Mouse (Mus musculus) lung, adult 2 months (tissue): ENCODE measurements around the gene Chad. TPM values are rescaled to one million over a fixed set of nuclear protein-coding genes. Genes with fewer than 3 reads are reported as not detected.

Experiments used
- DNase-seq: peaks from one replicate; pipeline ENCODE4 v3.0.0; 2022
- H3K4me1 ChIP-seq: fragments of 200-500 bp; 2 replicates; pipeline ENCODE4 v1.6.1; 2011; ENCODE audit warnings: low read length; ENCODE audit not compliant: control insufficient read depth, insufficient read depth
- H3K4me3 ChIP-seq: fragments of 200-500 bp; replicated peaks from 2 replicates; pipeline ENCODE3; 2011; ENCODE audit warnings: low read depth, mild to moderate bottlenecking, control low read depth, low read length; ENCODE audit errors: extremely low read depth
- CTCF ChIP-seq: fragments of 200-500 bp; IDR thresholded peaks from 2 replicates; pipeline ENCODE4 v1.5.1; 2011; ENCODE audit warnings: mild to moderate bottlenecking, low read length, control low read depth; ENCODE audit not compliant: insufficient read depth
- POLR2A ChIP-seq: fragments of 200-500 bp; IDR thresholded peaks from 2 replicates; pipeline ENCODE4 v1.6.1; 2011; ENCODE audit warnings: low read depth, mild to moderate bottlenecking, control low read depth, low read length, borderline replicate concordance; ENCODE audit errors: extremely low read depth
- WGBS: fragments of 180-500 bp; shearing (Covaris S2); methylation state at CpG from one replicate; pipeline ENCODE4 v1.1.7; 2018; 5-methylcytosine and 5-hydroxymethylcytosine counted together
- polyA plus RNA-seq: library from polyadenylated mRNA; depleted of rRNA; stranded (reverse); fragments of >200 nt; gene quantifications from 2 replicates; pipeline ENCODE4 v1.2.3, GENCODE M21; 2012

The Chad gene
- polyA plus RNA-seq, 1 experiment: 38.8 TPM

GRCm38 (mm10) chr11:94563383-94563782 is 1.5 kb upstream of the Chad start:
- 95% methylated on average over 5 of the region's 5 CpGs for WGBS

GRCm38 (mm10) chr11:94563821-94564220 is 1.0 kb upstream of the Chad start:
- DNase-seq: no peak
- no peak for TF ChIP-seq CTCF
- no peak for TF ChIP-seq POLR2A
- 63% methylated on average over 5 of the region's 5 CpGs for WGBS
- Histone ChIP-seq H3K4me1 (peaks cover 5% of the 10 kb centered on the region; the same call in 1 of the 2 replicates), H3K4me3 (no peak overlapping the region)

More at GRCm38 (mm10) chr11:94563383-94563782, 1.5 kb upstream of the Chad start:
- H3K4me1 ChIP-seq: peaks cover 5% of the 10 kb centered on the region; the same call in 1 of the 2 replicates
- no peak overlapping the region for H3K4me3 ChIP-seq
- TF ChIP-seq POLR2A (no peak), CTCF (no peak)
- no peak for DNase-seq

- TF ChIP-seq CTCF: peak; percentile 40; the same call in 1 of the 2 replicates
- no peak for TF ChIP-seq POLR2A
- peak; percentile 47 for DNase-seq
- WGBS: 37% methylated on average over 16 of the region's 16 CpGs
- peaks cover 5% of the 10 kb centered on the region; the same call in 1 of the 2 replicates for H3K4me1 ChIP-seq
- peak overlapping the region; percentile 25 for H3K4me3 ChIP-seq
Measured at GRCm38 (mm10) chr11:94565151-94565479, 268 bp downstream of the Chad start.

GRCm38 (mm10) chr11:94566534-94566933 is 1.7 kb downstream of the Chad start:
- 59% methylated on average over 6 of the region's 6 CpGs for WGBS

GRCm38 (mm10) chr11:94567326-94567725 is 2.5 kb downstream of the Chad start:
- TF ChIP-seq CTCF (no peak), POLR2A (no peak)
- DNase-seq: no peak
- 78% methylated on average over 7 of the region's 7 CpGs for WGBS

More at GRCm38 (mm10) chr11:94566534-94566933, 1.7 kb downstream of the Chad start:
- H3K4me3 ChIP-seq: no peak overlapping the region
- no peak for TF ChIP-seq POLR2A
- TF ChIP-seq CTCF: no peak
- no peak for DNase-seq
- peaks cover 10% of the 10 kb centered on the region for H3K4me1 ChIP-seq

GRCm38 (mm10) chr11:94570612-94571011 is 5.8 kb downstream of the Chad start:
- Histone ChIP-seq H3K4me1 (peaks cover 7% of the 10 kb centered on the region; the same call in 1 of the 2 replicates), H3K4me3 (no peak overlapping the region)
- WGBS: 30% methylated on average over 9 of the region's 9 CpGs
- TF ChIP-seq POLR2A: no peak
- no peak for TF ChIP-seq CTCF
- DNase-seq: no peak

More at GRCm38 (mm10) chr11:94567326-94567725, 2.5 kb downstream of the Chad start:
- H3K4me3 ChIP-seq: no peak overlapping the region
- H3K4me1 ChIP-seq: peaks cover 10% of the 10 kb centered on the region

- no peak for TF ChIP-seq POLR2A
- no peak for TF ChIP-seq CTCF
- peaks cover 7% of the 10 kb centered on the region; the same call in 1 of the 2 replicates for H3K4me1 ChIP-seq
- DNase-seq: no peak
- H3K4me3 ChIP-seq: no peak overlapping the region
- 93% methylated on average over 1 of the region's 1 CpGs for WGBS
Measured at GRCm38 (mm10) chr11:94571850-94572249, 7.0 kb downstream of the Chad start.

- DNase-seq: no peak
- WGBS: 18% methylated on average over 7 of the region's 7 CpGs
- H3K4me1 ChIP-seq: peaks cover 9% of the 10 kb centered on the region
- no peak for TF ChIP-seq CTCF
- TF ChIP-seq POLR2A: no peak
- no peak overlapping the region for H3K4me3 ChIP-seq
Measured at GRCm38 (mm10) chr11:94574560-94574959, 9.7 kb downstream of the Chad start.

- 48% methylated on average over 2 of the region's 2 CpGs for WGBS
- TF ChIP-seq CTCF (no peak), POLR2A (no peak)
- no peak for DNase-seq
- peaks cover 9% of the 10 kb centered on the region for H3K4me1 ChIP-seq
- H3K4me3 ChIP-seq: no peak overlapping the region
Measured at GRCm38 (mm10) chr11:94575036-94575435, 10.2 kb downstream of the Chad start.

- DNase-seq: no peak
- WGBS: 91% methylated on average over 9 of the region's 9 CpGs
- TF ChIP-seq CTCF (no peak), POLR2A (no peak)
- H3K4me3 ChIP-seq: no peak overlapping the region
- H3K4me1 ChIP-seq: peaks cover 4% of the 10 kb centered on the region; the same call in 1 of the 2 replicates
Measured at GRCm38 (mm10) chr11:94576361-94576760, 11.5 kb downstream of the Chad start.

GRCm38 (mm10) chr11:94580111-94580740 is 15.4 kb downstream of the Chad start:
- TF ChIP-seq POLR2A (no peak), CTCF (no peak)
- WGBS: 83% methylated on average over 5 of the region's 5 CpGs
- DNase-seq: no peak
- Histone ChIP-seq H3K4me1 (peaks cover 2% of the 10 kb centered on the region; the same call in 1 of the 2 replicates), H3K4me3 (no peak overlapping the region)
